Mouse (Mus musculus) myocyte (in vitro differentiated cells): ENCODE results near the gene Ndufa7. TPM values are rescaled to one million over a fixed set of nuclear protein-coding genes. Genes with fewer than 3 reads are reported as not detected.

Experiments
- H3K27me3 ChIP-seq: one replicate; pipeline ENCODE4 v1.6.1; 2011; ENCODE audit not compliant: control insufficient read depth, insufficient read depth, insufficient read length
- H3K36me3 ChIP-seq: one replicate; pipeline ENCODE4 v1.6.1; 2011; ENCODE audit not compliant: control insufficient read depth, insufficient read depth
- H3K4me2 ChIP-seq: one replicate; pipeline ENCODE4 v1.6.1; 2011; ENCODE audit warnings: low read depth, control low read depth
- H3K4me3 ChIP-seq: one replicate; pipeline ENCODE4 v1.5.1; 2011; ENCODE audit warnings: mild to moderate bottlenecking, control low read depth, moderate library complexity
- H3K79me2 ChIP-seq: one replicate; pipeline ENCODE4 v1.6.1; 2011; ENCODE audit not compliant: control insufficient read depth, insufficient read depth
- H3ac ChIP-seq: one replicate; pipeline ENCODE4 v1.6.1; 2011; ENCODE audit not compliant: control insufficient read depth, insufficient read length
- CEBPB ChIP-seq: IDR thresholded peaks from 2 replicates; pipeline ENCODE4 v1.6.1; 2011; ENCODE audit warnings: mild to moderate bottlenecking, moderate library complexity; ENCODE audit not compliant: poor library complexity, insufficient read depth, severe bottlenecking
- E2F4 ChIP-seq: IDR thresholded peaks from one replicate; pipeline ENCODE4 v1.6.1; 2011; ENCODE audit warnings: mild to moderate bottlenecking, control low read depth, moderate library complexity; ENCODE audit not compliant: insufficient read depth
- MAX ChIP-seq: IDR thresholded peaks from one replicate; pipeline ENCODE4 v1.6.1; 2011; ENCODE audit warnings: low read depth, mild to moderate bottlenecking, control low read depth
- MYOD1 ChIP-seq, 3 experiments: IDR thresholded peaks; one replicate each; pipeline ENCODE4 v1.6.1; 2011; ENCODE audit warnings: control low read depth in 2 of 3, low read depth in 2 of 3, mild to moderate bottlenecking in 2 of 3, moderate library complexity in 1 of 3; ENCODE audit not compliant: insufficient read length in 2 of 3, control insufficient read depth in 1 of 3
- MYOG ChIP-seq, 3 experiments: IDR thresholded peaks; one replicate each; pipeline ENCODE4 v1.6.1; 2011; ENCODE audit warnings: control low read depth in 2 of 3, low read depth in 2 of 3, mild to moderate bottlenecking in 2 of 3; ENCODE audit not compliant: insufficient read length in 2 of 3, control insufficient read depth in 1 of 3, insufficient read depth in 1 of 3
- POLR2A ChIP-seq: IDR thresholded peaks from one replicate; pipeline ENCODE4 v1.6.1; 2011; ENCODE audit warnings: low read depth, mild to moderate bottlenecking, control low read depth, moderate library complexity; ENCODE audit not compliant: insufficient read length
- POLR2AphosphoS2 ChIP-seq: IDR thresholded peaks from one replicate; pipeline ENCODE4 v1.6.1; 2011; ENCODE audit warnings: low read depth, control low read depth; ENCODE audit not compliant: insufficient read length
- REST ChIP-seq: IDR thresholded peaks from one replicate; pipeline ENCODE4 v1.6.1; 2011; ENCODE audit warnings: mild to moderate bottlenecking, control low read depth, moderate library complexity; ENCODE audit not compliant: insufficient read depth, insufficient read length
- SRF ChIP-seq: IDR thresholded peaks from one replicate; pipeline ENCODE4 v1.6.1; 2011; ENCODE audit warnings: low read depth; ENCODE audit not compliant: control insufficient read depth, insufficient read length
- TCF12 ChIP-seq: IDR thresholded peaks from one replicate; pipeline ENCODE4 v1.6.1; 2011; ENCODE audit warnings: mild to moderate bottlenecking, control low read depth; ENCODE audit not compliant: poor library complexity, insufficient read depth, severe bottlenecking
- TCF3 ChIP-seq: IDR thresholded peaks from one replicate; pipeline ENCODE4 v1.6.1; 2011; ENCODE audit warnings: low read depth, control low read depth; ENCODE audit not compliant: insufficient read length
- USF1 ChIP-seq: IDR thresholded peaks from one replicate; pipeline ENCODE4 v1.6.1; 2011; ENCODE audit warnings: low read depth, mild to moderate bottlenecking, control low read depth, moderate library complexity
- polyA plus RNA-seq: library from polyadenylated mRNA; unstranded; fragments of >200 nt; fragmentation: generic; extraction: Trizol; gene quantifications from one replicate; pipeline ENCODE4 v1.2.1, GENCODE M21; 2012; ENCODE audit warnings: missing spikeins

Gene Ndufa7
- polyA plus RNA-seq = 614 TPM

DNA sequence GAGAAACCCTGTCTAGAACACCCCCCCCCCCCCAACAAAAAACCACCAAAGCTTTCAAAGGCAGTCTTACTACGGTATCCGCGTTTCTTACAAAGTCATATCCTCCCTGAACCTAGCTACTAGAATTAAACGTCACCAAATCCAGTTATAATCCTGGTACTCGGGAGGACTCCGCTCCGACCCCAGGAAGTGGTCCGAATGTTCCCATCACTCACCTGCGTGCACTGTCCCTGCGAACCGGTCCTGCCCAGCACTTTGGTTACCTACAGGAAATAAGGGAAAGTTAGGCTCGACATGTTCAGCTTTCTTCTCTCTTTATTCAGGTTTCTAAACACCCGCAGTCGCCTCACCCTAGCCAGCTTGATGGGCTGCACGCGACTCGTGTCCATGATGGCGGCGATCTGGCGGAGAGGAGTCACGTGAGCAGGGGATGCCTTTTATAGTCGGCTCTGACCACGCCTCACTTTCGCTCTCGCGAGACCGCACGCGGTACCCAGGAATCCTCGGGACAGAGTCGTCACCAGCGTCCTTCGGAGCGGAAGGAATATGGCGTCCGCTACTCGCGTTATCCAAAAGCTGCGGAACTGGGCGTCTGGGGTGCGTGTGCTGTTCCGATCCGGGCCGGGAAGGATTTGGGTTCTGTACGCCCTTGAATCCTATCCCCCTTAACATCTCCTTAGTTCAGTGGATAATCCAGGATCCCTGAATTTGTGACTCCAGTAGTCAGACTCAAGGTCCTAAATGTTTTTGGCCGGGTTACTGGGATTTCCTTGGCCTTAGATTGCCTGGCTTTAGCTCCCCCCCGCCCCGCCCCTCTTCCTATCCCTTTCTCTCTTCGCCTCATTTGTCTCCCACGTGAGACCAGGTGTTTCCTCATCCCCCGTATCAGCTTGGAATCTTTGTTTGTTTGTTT, at the start of gene Ndufa7, which contains the start of gene Rps28:
Ndufa7 (plus strand) TSS at position 489 of the 913 bp plus-strand sequence.
Rps28 (minus strand) TSS at position 479 of the 913 bp plus-strand sequence.
- Histone ChIP-seq H3K4me2 (peak within 1 kb of the TSS; percentile 93), H3K79me2 (peaks cover 67% of the 10 kb centered on the region), H3K36me3 (peaks cover 24% of the 10 kb centered on the region), H3K4me3 (peak within 1 kb of the TSS; percentile 94), H3ac (peak within 1 kb of the TSS; percentile 50), H3K27me3 (no peaks in the 10 kb centered on the region)
- TF ChIP-seq POLR2A (peak; percentile 93), SRF (peak; percentile 49), REST (peak; percentile 56), MYOD1 (IDR thresholded peaks at IDR 0.05; ENCODE audit: control insufficient read depth in 1 of 3, insufficient read length in 2 of 3, low read depth in 2 of 3) (no peak), TCF3 (no peak), MAX (peak; percentile 64), POLR2AphosphoS2 (peak; percentile 97), USF1 (peak; percentile 97), E2F4 (no peak), TCF12 (no peak)

DNA sequence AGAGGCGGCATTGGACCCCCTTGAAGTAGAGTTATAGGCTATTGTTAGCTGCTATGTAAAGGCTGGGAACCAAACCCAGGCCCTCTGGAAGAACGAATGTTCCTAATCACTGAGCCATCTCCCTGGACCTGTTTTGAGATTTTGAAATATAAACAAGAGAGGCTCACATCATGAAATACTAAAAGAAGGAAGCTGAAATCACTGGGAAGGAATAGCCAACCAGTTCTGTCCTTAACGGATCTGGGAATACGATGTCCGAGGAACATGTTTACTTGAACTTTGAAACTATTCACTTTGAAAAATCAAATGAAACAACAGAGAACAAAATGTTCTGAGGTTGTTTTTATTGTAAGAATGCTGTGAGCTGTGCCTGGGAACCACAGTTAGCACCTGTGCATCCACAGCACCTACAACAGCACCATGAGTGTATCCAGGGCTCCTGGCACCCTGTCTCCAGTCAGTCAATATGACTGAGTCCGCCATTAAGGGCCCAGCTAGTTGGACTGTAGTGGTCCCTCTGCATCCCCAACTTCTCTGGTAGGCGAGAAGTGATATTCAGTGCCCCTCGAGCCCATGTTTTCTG, 49.7 kb upstream of the Ndufa7 start:
- H3K79me2 ChIP-seq = no peaks in the 10 kb centered on the region
- no peaks in the 10 kb centered on the region for H3K27me3 ChIP-seq
- no peak overlapping the region for H3K4me3 ChIP-seq

GRCm38 (mm10) chr17:33775287-33775686, 49.1 kb upstream of the Ndufa7 start:
- no peaks in the 10 kb centered on the region for H3K79me2 ChIP-seq
- H3K4me2 ChIP-seq = no peak overlapping the region
- TF ChIP-seq E2F4 (no peak), TCF12 (no peak), MAX (no peak)
- H3K27me3 ChIP-seq = no peaks in the 10 kb centered on the region
- peaks cover 21% of the 10 kb centered on the region for H3K36me3 ChIP-seq
- no peak overlapping the region for H3K4me3 ChIP-seq
- H3ac ChIP-seq = no peak overlapping the region

More for the DNA sequence above, 49.7 kb upstream of the Ndufa7 start:
- peaks cover 21% of the 10 kb centered on the region for H3K36me3 ChIP-seq
- H3K4me2 ChIP-seq = no peak overlapping the region
- H3ac ChIP-seq = no peak overlapping the region
- no peak for TF ChIP-seq MYOG (IDR thresholded peaks at IDR 0.05; ENCODE audit: control insufficient read depth in 1 of 3, insufficient read depth in 1 of 3, insufficient read length in 2 of 3, low read depth in 2 of 3)
- no peak for TF ChIP-seq MYOD1 (IDR thresholded peaks at IDR 0.05; ENCODE audit: control insufficient read depth in 1 of 3, insufficient read length in 2 of 3, low read depth in 2 of 3)
- no peak for TF ChIP-seq POLR2A
- no peak for TF ChIP-seq TCF3
- no peak for TF ChIP-seq SRF
- no peak for TF ChIP-seq MAX
- no peak for TF ChIP-seq REST
- TF ChIP-seq TCF12 = no peak
- TF ChIP-seq E2F4 = no peak
- no peak for TF ChIP-seq CEBPB
- no peak for TF ChIP-seq USF1
- no peak for TF ChIP-seq POLR2AphosphoS2

DNA sequence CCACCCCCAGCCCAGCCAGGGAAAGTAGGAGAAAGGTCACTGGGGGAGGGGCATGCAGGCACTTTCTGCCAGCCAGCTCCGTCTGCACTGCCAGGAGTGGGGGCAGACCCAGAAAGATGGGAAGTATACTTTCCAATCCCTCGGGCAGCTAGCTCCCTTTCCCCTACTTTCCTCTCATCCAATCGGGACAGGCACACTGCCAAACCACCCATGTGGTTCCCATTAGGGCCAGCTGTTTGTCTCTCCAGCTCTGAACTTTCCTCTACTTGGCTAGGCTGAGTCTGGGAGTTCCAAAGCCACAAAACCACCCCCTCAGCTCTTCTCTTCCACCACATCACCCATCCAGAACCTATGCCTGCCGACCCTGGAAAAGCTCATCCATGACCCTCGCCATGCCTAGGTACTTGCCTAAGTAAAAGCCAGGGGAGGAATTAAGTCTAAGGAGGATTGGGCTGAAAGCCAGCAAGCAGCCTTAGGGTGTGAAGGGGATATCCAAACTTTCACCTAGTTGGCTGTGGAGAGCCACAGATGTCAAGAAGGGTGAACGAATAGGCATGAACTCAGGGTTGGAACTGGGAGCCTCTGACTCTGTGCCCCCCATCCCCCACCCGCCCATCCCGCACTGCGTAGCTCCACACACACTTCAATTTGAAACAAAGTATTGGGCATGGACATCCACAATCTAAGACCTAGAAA, 45.0 kb upstream of the Ndufa7 start:
- H3ac ChIP-seq = no peak overlapping the region
- peak; percentile 40 to 84 (median 77) for TF ChIP-seq MYOG (IDR thresholded peaks at IDR 0.05; ENCODE audit: control insufficient read depth in 1 of 3, insufficient read depth in 1 of 3, insufficient read length in 2 of 3, low read depth in 2 of 3)
- TF ChIP-seq TCF12 = peak; percentile 91
- TF ChIP-seq POLR2AphosphoS2 = no peak
- TF ChIP-seq MAX = no peak
- TF ChIP-seq E2F4 = no peak
- TF ChIP-seq POLR2A = no peak
- TF ChIP-seq TCF3 = peak; percentile 51
- peak; percentile 56 to 88 (median 82) for TF ChIP-seq MYOD1 (IDR thresholded peaks at IDR 0.05; ENCODE audit: control insufficient read depth in 1 of 3, insufficient read length in 2 of 3, low read depth in 2 of 3)
- no peak for TF ChIP-seq CEBPB
- TF ChIP-seq REST = no peak
- no peak for TF ChIP-seq SRF
- TF ChIP-seq USF1 = peak; percentile 22
- peak overlapping the region; percentile 88 for H3K4me2 ChIP-seq
- no peaks in the 10 kb centered on the region for H3K27me3 ChIP-seq
- no peaks in the 10 kb centered on the region for H3K79me2 ChIP-seq
- peak overlapping the region; percentile 25 for H3K4me3 ChIP-seq
- peaks cover 21% of the 10 kb centered on the region for H3K36me3 ChIP-seq
